Mouse (Mus musculus): ENCODE data around the gene Pbrm1. TPM values are rescaled to one million over a fixed set of nuclear protein-coding genes. Genes with fewer than 3 reads are reported as not detected.

Gene Pbrm1
- polyA plus RNA-seq, 1 experiment = 8.3 TPM

DNA sequence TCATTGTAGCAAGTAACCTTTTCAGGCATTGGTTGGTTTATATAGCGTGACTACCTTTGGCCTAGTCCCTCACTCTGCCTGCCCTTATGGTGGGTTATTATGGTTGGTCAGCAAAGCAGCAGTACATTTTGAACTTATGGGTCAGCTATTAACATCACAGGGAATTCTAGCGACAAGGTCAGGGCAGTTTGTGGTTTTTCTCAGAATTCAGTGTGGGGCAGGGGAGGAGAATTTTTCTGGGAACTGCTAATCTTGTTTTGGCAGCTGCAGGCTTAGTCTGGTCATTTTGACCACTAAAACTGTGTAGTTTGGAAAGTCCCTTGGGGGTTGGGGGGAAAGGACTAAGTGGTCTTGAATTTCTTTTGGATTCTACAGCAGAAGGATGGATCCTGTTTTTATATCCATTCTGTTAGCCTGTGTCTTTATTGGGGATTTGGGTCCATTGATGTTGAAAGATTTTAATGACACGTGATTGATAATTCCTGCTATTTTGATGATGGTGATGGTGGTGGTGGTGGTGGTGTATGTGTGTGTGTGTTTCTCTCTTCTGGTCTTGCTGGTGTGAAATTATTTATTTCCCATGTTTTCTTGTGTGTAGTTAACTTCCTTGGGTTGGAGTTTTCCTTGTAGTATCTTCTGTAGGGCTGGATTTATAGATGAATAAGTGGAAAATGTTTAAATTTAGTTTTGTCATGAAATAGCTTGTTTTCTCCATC is 60.5 kb downstream of the Pbrm1 start:
- H3K27ac ChIP-seq (ENCODE audit: control insufficient read depth, insufficient read depth, low read depth, low read length) = no peak overlapping the region
- TF ChIP-seq CTCF (IDR thresholded peaks at IDR 0.05; ENCODE audit: control insufficient read depth, insufficient read depth, insufficient replicate concordance, low read depth, low read length) (no peak), POLR2A (IDR thresholded peaks at IDR 0.05; ENCODE audit: control insufficient read depth, low read depth, low read length) (no peak)
- no peaks in the 10 kb centered on the region for H3K4me1 ChIP-seq (ENCODE audit: control insufficient read depth, insufficient read depth, low read length)
- peaks cover 2% of the 10 kb centered on the region; the same call in 1 of the 2 replicates for H3K36me3 ChIP-seq (ENCODE audit: control insufficient read depth, insufficient read depth, low read length)
- no peaks in the 10 kb centered on the region for H3K27me3 ChIP-seq (ENCODE audit: control insufficient read depth, insufficient read depth, low read length)
- H3K4me3 ChIP-seq (ENCODE audit: control insufficient read depth, low read depth, low read length) = no peak overlapping the region

- Histone ChIP-seq H3K4me1 (ENCODE audit: control insufficient read depth, insufficient read depth, low read length) (no peaks in the 10 kb centered on the region), H3K4me3 (ENCODE audit: control insufficient read depth, low read depth, low read length) (no peak overlapping the region), H3K27me3 (ENCODE audit: control insufficient read depth, insufficient read depth, low read length) (no peaks in the 10 kb centered on the region), H3K36me3 (ENCODE audit: control insufficient read depth, insufficient read depth, low read length) (peaks cover 4% of the 10 kb centered on the region), H3K27ac (ENCODE audit: control insufficient read depth, insufficient read depth, low read depth, low read length) (no peak overlapping the region)
- TF ChIP-seq CTCF (IDR thresholded peaks at IDR 0.05; ENCODE audit: control insufficient read depth, insufficient read depth, insufficient replicate concordance, low read depth, low read length) = no peak
- no peak for TF ChIP-seq POLR2A (IDR thresholded peaks at IDR 0.05; ENCODE audit: control insufficient read depth, low read depth, low read length)
These were observed 62.2 kb downstream of the Pbrm1 start for GRCm38 (mm10) chr14:31081147-31081546.

GRCm38 (mm10) chr14:31087433-31087832 is 68.5 kb downstream of the Pbrm1 start:
- Histone ChIP-seq H3K27ac (ENCODE audit: control insufficient read depth, insufficient read depth, low read depth, low read length) (no peak overlapping the region), H3K4me1 (ENCODE audit: control insufficient read depth, insufficient read depth, low read length) (no peaks in the 10 kb centered on the region), H3K36me3 (ENCODE audit: control insufficient read depth, insufficient read depth, low read length) (peaks cover 5% of the 10 kb centered on the region), H3K27me3 (ENCODE audit: control insufficient read depth, insufficient read depth, low read length) (no peaks in the 10 kb centered on the region), H3K4me3 (ENCODE audit: control insufficient read depth, low read depth, low read length) (no peak overlapping the region)
- no peak for TF ChIP-seq POLR2A (IDR thresholded peaks at IDR 0.05; ENCODE audit: control insufficient read depth, low read depth, low read length)
- TF ChIP-seq CTCF (IDR thresholded peaks at IDR 0.05; ENCODE audit: control insufficient read depth, insufficient read depth, insufficient replicate concordance, low read depth, low read length) = no peak

DNA sequence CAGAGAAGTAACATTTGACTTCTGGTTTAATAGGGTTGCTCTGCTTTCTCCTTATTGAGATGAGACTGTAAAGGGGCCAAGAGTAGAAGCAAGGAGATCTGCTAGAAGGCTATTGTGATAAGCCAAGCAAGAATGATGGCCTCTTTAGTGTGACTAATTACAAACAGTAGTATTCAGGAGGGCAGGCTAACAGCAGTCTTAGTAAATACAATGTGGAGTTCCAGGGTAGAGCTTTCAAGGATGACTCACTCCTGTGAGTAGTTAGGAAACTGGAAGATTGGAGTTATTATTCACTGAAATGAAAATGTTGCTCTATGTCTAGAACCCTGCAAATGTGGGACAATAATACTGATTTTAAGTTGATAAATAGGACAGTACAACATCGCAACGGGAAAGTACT is 69.6 kb downstream of the Pbrm1 start:
- Histone ChIP-seq H3K36me3 (ENCODE audit: control insufficient read depth, insufficient read depth, low read length) (peaks cover 5% of the 10 kb centered on the region), H3K4me1 (ENCODE audit: control insufficient read depth, insufficient read depth, low read length) (no peaks in the 10 kb centered on the region), H3K4me3 (ENCODE audit: control insufficient read depth, low read depth, low read length) (no peak overlapping the region), H3K27ac (ENCODE audit: control insufficient read depth, insufficient read depth, low read depth, low read length) (no peak overlapping the region), H3K27me3 (ENCODE audit: control insufficient read depth, insufficient read depth, low read length) (no peaks in the 10 kb centered on the region)
- TF ChIP-seq CTCF (IDR thresholded peaks at IDR 0.05; ENCODE audit: control insufficient read depth, insufficient read depth, insufficient replicate concordance, low read depth, low read length) (no peak), POLR2A (IDR thresholded peaks at IDR 0.05; ENCODE audit: control insufficient read depth, low read depth, low read length) (no peak)

DNA sequence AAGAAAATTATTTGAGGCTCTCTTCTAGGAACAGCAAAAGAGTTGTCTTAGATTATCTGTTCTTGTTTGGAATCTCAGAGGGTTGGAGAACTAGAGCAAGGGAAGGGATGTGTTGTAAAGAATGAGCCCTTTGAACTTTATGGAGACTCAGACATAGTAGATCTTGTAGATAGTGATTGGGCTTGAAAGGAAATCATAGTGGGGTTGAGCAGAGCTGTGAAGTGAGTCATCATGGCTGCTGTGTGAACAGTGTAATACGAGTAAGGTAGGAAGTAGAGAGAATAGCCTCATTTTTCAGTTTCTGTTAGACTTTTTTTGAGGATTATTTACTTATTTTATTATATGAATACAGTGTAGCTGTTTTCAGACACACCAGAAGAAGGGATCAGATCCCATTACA is 71.0 kb downstream of the Pbrm1 start:
- Histone ChIP-seq H3K4me1 (ENCODE audit: control insufficient read depth, insufficient read depth, low read length) (no peaks in the 10 kb centered on the region), H3K36me3 (ENCODE audit: control insufficient read depth, insufficient read depth, low read length) (peaks cover 3% of the 10 kb centered on the region), H3K27ac (ENCODE audit: control insufficient read depth, insufficient read depth, low read depth, low read length) (no peak overlapping the region), H3K27me3 (ENCODE audit: control insufficient read depth, insufficient read depth, low read length) (no peaks in the 10 kb centered on the region), H3K4me3 (ENCODE audit: control insufficient read depth, low read depth, low read length) (no peak overlapping the region)
- TF ChIP-seq POLR2A (IDR thresholded peaks at IDR 0.05; ENCODE audit: control insufficient read depth, low read depth, low read length) (no peak), CTCF (IDR thresholded peaks at IDR 0.05; ENCODE audit: control insufficient read depth, insufficient read depth, insufficient replicate concordance, low read depth, low read length) (no peak)

DNA sequence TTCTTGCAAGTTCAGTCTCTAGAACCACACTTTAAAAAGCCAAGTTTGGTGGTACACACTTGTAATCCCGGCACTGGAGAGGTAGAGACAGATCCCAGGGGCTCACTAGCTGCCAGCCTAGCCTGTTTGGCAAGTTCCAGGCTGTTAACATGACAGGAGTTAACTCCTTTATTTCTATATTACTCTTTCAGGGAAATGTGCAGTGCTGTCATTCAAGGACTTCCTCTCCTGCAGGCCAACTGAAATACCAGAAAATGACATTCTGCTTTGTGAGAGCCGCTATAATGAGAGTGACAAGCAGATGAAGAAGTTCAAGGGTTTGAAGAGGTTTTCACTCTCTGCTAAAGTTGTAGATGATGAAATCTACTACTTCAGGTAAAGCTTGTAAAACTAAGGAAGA is 86.2 kb downstream of the Pbrm1 start:
- no peaks in the 10 kb centered on the region for H3K4me1 ChIP-seq (ENCODE audit: control insufficient read depth, insufficient read depth, low read length)
- no peak overlapping the region; the same call in 1 of the 2 replicates for H3K4me3 ChIP-seq (ENCODE audit: control insufficient read depth, low read depth, low read length)
- H3K36me3 ChIP-seq (ENCODE audit: control insufficient read depth, insufficient read depth, low read length) = peaks cover 4% of the 10 kb centered on the region; the same call in 1 of the 2 replicates
- no peak overlapping the region for H3K27ac ChIP-seq (ENCODE audit: control insufficient read depth, insufficient read depth, low read depth, low read length)
- TF ChIP-seq CTCF (IDR thresholded peaks at IDR 0.05; ENCODE audit: control insufficient read depth, insufficient read depth, insufficient replicate concordance, low read depth, low read length) (no peak), POLR2A (IDR thresholded peaks at IDR 0.05; ENCODE audit: control insufficient read depth, low read depth, low read length) (no peak)
- H3K27me3 ChIP-seq (ENCODE audit: control insufficient read depth, insufficient read depth, low read length) = no peaks in the 10 kb centered on the region

GRCm38 (mm10) chr14:31110613-31111012 is 91.7 kb downstream of the Pbrm1 start:
- Histone ChIP-seq H3K27me3 (ENCODE audit: control insufficient read depth, insufficient read depth, low read length) (no peaks in the 10 kb centered on the region), H3K36me3 (ENCODE audit: control insufficient read depth, insufficient read depth, low read length) (peaks cover 8% of the 10 kb centered on the region), H3K4me1 (ENCODE audit: control insufficient read depth, insufficient read depth, low read length) (no peaks in the 10 kb centered on the region), H3K27ac (ENCODE audit: control insufficient read depth, insufficient read depth, low read depth, low read length) (no peak overlapping the region), H3K4me3 (ENCODE audit: control insufficient read depth, low read depth, low read length) (no peak overlapping the region)
- no peak for TF ChIP-seq CTCF (IDR thresholded peaks at IDR 0.05; ENCODE audit: control insufficient read depth, insufficient read depth, insufficient replicate concordance, low read depth, low read length)
- TF ChIP-seq POLR2A (IDR thresholded peaks at IDR 0.05; ENCODE audit: control insufficient read depth, low read depth, low read length) = no peak
